Mouse (Mus musculus): Measurements from ENCODE around the gene Mllt6. TPM values are rescaled to one million over a fixed set of nuclear protein-coding genes. Genes with fewer than 3 reads are reported as not detected.
"Not testable (repeated sequence)": the region's sequence is repeated elsewhere in the genome, so short reads cannot be mapped to it uniquely, and the experiment has no call there.

Mllt6 gene
- polyA plus RNA-seq, 1 experiment from 2014 or later, result 1.9 TPM

GRCm38 (mm10) chr11:97701581-97702392, 38.6 kb downstream of the Mllt6 start:
- WGBS, result 55% methylated on average over 15 of the region's 15 CpGs
- Histone ChIP-seq H3K27me3 (replicated peaks) (no peaks in the 10 kb centered on the region), H3K36me3 (peaks cover 4% of the 10 kb centered on the region; the same call in 1 of the 2 replicates), H3K9ac (no peak overlapping the region), H3K27ac (no peak overlapping the region), H3K9me3 (no peaks in the 10 kb centered on the region), H3K4me1 (replicated peaks) (peaks cover 33% of the 10 kb centered on the region), H3K4me3 (replicated peaks) (peak overlapping the region; percentile 87), H3K4me2 (replicated peaks) (peak overlapping the region; percentile 81)
- no peak for ATAC-seq

GRCm38 (mm10) chr11:97702393-97702745, 39.2 kb downstream of the Mllt6 start:
- Histone ChIP-seq H3K4me2 (replicated peaks) (peak overlapping the region; percentile 81), H3K9me3 (no peaks in the 10 kb centered on the region), H3K36me3 (peaks cover 10% of the 10 kb centered on the region), H3K9ac (peak overlapping the region; percentile 68), H3K4me3 (replicated peaks) (peak overlapping the region; percentile 83), H3K4me1 (replicated peaks) (peaks cover 29% of the 10 kb centered on the region), H3K27ac (peak overlapping the region; percentile 79), H3K27me3 (replicated peaks) (no peaks in the 10 kb centered on the region)
- WGBS, result under 1% methylated on average over 24 of the region's 24 CpGs
- peak; percentile 6 for ATAC-seq

- Histone ChIP-seq H3K36me3 (peaks cover 12% of the 10 kb centered on the region), H3K27me3 (replicated peaks) (no peaks in the 10 kb centered on the region), H3K9me3 (no peaks in the 10 kb centered on the region), H3K9ac (peak within 1 kb of the TSS; percentile 86), H3K4me3 (replicated peaks) (peak within 1 kb of the TSS; percentile 83), H3K4me2 (replicated peaks) (peak within 1 kb of the TSS; percentile 81), H3K4me1 (replicated peaks) (peaks cover 23% of the 10 kb centered on the region), H3K27ac (peak within 1 kb of the TSS; percentile 79)
- ATAC-seq, result peak; percentile 89
- WGBS, result under 1% methylated on average over 35 of the region's 35 CpGs
Measured at GRCm38 (mm10) chr11:97703039-97703826, 40.0 kb downstream of the Mllt6 start, which contains the start of gene Psmb3. Psmb3 (plus strand) TSS chr11:97703399.

- 83% methylated on average over 2 of the region's 2 CpGs for WGBS
- H3K4me2 ChIP-seq (replicated peaks); H3K4me1 ChIP-seq (replicated peaks); H3K27ac ChIP-seq; H3K9ac ChIP-seq; H3K9me3 ChIP-seq; H3K27me3 ChIP-seq (replicated peaks); H3K4me3 ChIP-seq (replicated peaks); ATAC-seq: not testable (repeated sequence)
- peaks cover 30% of the 10 kb centered on the region for H3K36me3 ChIP-seq
Measured at GRCm38 (mm10) chr11:97710067-97710466, 46.9 kb downstream of the Mllt6 start.

GRCm38 (mm10) chr11:97711200-97711900, 48.1 kb downstream of the Mllt6 start:
- no peak overlapping the region for H3K4me3 ChIP-seq (replicated peaks)
- 77% methylated on average over 13 of the region's 13 CpGs for WGBS
- H3K9ac ChIP-seq, result no peak overlapping the region
- H3K36me3 ChIP-seq, result peaks cover 27% of the 10 kb centered on the region
- H3K27ac ChIP-seq, result no peak overlapping the region
- H3K27me3 ChIP-seq (replicated peaks), result no peaks in the 10 kb centered on the region
- H3K9me3 ChIP-seq, result no peaks in the 10 kb centered on the region
- no peak overlapping the region for H3K4me2 ChIP-seq (replicated peaks)
- H3K4me1 ChIP-seq (replicated peaks), result no peaks in the 10 kb centered on the region
- ATAC-seq, result no peak

GRCm38 (mm10) chr11:97712286-97712685, 49.1 kb downstream of the Mllt6 start:
- WGBS, result 93% methylated on average over 15 of the region's 15 CpGs
- no peak overlapping the region for H3K4me2 ChIP-seq (replicated peaks)
- peaks cover 23% of the 10 kb centered on the region for H3K36me3 ChIP-seq
- H3K9me3 ChIP-seq, result no peaks in the 10 kb centered on the region
- no peak for ATAC-seq
- no peak overlapping the region for H3K27ac ChIP-seq
- H3K27me3 ChIP-seq (replicated peaks), result no peaks in the 10 kb centered on the region
- no peaks in the 10 kb centered on the region for H3K4me1 ChIP-seq (replicated peaks)
- no peak overlapping the region for H3K4me3 ChIP-seq (replicated peaks)
- H3K9ac ChIP-seq, result no peak overlapping the region

- Histone ChIP-seq H3K27ac (no peak overlapping the region), H3K9me3 (no peaks in the 10 kb centered on the region), H3K4me2 (replicated peaks) (no peak overlapping the region), H3K4me3 (replicated peaks) (no peak overlapping the region), H3K27me3 (replicated peaks) (no peaks in the 10 kb centered on the region), H3K4me1 (replicated peaks) (no peaks in the 10 kb centered on the region), H3K9ac (no peak overlapping the region), H3K36me3 (peaks cover 26% of the 10 kb centered on the region)
- WGBS, result 84% methylated on average over 8 of the region's 8 CpGs
- ATAC-seq, result no peak
Measured at GRCm38 (mm10) chr11:97713896-97714295, 50.7 kb downstream of the Mllt6 start.

- Histone ChIP-seq H3K36me3 (peaks cover 31% of the 10 kb centered on the region), H3K4me3 (replicated peaks) (no peak overlapping the region), H3K9ac (no peak overlapping the region), H3K4me2 (replicated peaks) (no peak overlapping the region), H3K4me1 (replicated peaks) (no peaks in the 10 kb centered on the region), H3K27me3 (replicated peaks) (no peaks in the 10 kb centered on the region), H3K27ac (no peak overlapping the region), H3K9me3 (no peaks in the 10 kb centered on the region)
- no peak for ATAC-seq
- WGBS, result 96% methylated on average over 3 of the region's 3 CpGs
Measured at GRCm38 (mm10) chr11:97714356-97714755, 51.1 kb downstream of the Mllt6 start.

GRCm38 (mm10) chr11:97714784-97715760, 51.9 kb downstream of the Mllt6 start:
- no peak overlapping the region for H3K4me2 ChIP-seq (replicated peaks)
- H3K27ac ChIP-seq, result no peak overlapping the region
- 86% methylated on average over 14 of the region's 14 CpGs for WGBS
- no peaks in the 10 kb centered on the region for H3K9me3 ChIP-seq
- no peak overlapping the region for H3K9ac ChIP-seq
- H3K4me1 ChIP-seq (replicated peaks), result no peaks in the 10 kb centered on the region
- ATAC-seq, result no peak
- no peak overlapping the region for H3K4me3 ChIP-seq (replicated peaks)
- H3K36me3 ChIP-seq, result peaks cover 34% of the 10 kb centered on the region
- H3K27me3 ChIP-seq (replicated peaks), result no peaks in the 10 kb centered on the region

- WGBS, result 90% methylated on average over 8 of the region's 8 CpGs
- Histone ChIP-seq H3K36me3 (peaks cover 41% of the 10 kb centered on the region), H3K27ac (no peak overlapping the region), H3K9ac (no peak overlapping the region), H3K27me3 (replicated peaks) (no peaks in the 10 kb centered on the region), H3K4me3 (replicated peaks) (no peak overlapping the region), H3K4me2 (replicated peaks) (no peak overlapping the region), H3K4me1 (replicated peaks) (no peaks in the 10 kb centered on the region), H3K9me3 (no peaks in the 10 kb centered on the region)
- ATAC-seq, result no peak
Measured at GRCm38 (mm10) chr11:97716021-97716420, 52.8 kb downstream of the Mllt6 start.
